Mouse (Mus musculus): ENCODE results near the gene Rras2. TPM values are rescaled to one million over a fixed set of nuclear protein-coding genes. Genes with fewer than 3 reads are reported as not detected.

Gene Rras2
- polyA plus RNA-seq, 1 experiment from 2014 or later, result 20.4 TPM

DNA sequence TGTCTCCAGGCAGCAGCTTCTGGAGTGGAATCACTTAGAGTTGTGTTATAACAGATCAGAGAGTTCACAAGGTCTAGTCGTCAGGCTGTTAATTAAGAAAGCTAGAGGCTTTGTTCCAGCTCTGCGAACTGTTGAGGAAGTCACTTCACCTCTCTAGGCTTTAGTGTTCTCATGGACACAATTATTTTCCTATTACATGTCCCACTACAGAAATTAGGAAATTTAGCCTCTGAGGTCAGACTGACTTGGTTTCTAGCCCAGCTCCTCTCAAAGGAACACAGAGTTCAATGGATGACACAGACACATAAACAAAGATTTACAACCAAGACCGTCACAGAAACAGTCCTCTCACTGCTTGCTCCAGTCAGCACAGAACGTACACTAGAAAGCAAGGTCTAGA is 31.6 kb upstream of the Rras2 start:
- WGBS, result 65% methylated on average over 4 of the region's 4 CpGs
- Histone ChIP-seq H3K36me3 (ENCODE audit: control insufficient read depth, insufficient read depth, low read length) (no peaks in the 10 kb centered on the region), H3K4me3 (ENCODE audit: low read depth, low read length) (no peak overlapping the region), H3K27ac (ENCODE audit: low read depth, low read length) (no peak overlapping the region), H3K4me1 (replicated peaks; ENCODE audit: control insufficient read depth, insufficient read depth, low read length) (no peaks in the 10 kb centered on the region), H3K4me2 (no peak overlapping the region), H3K9me3 (ENCODE audit: control insufficient read depth, low read length) (no peaks in the 10 kb centered on the region), H3K27me3 (replicated peaks; ENCODE audit: control insufficient read depth, insufficient read depth, low read length) (no peaks in the 10 kb centered on the region), H3K9ac (ENCODE audit: low read depth, low read length) (no peak overlapping the region)
- ATAC-seq (replicated peaks; ENCODE audit: low FRiP score) (no peak), DNase-seq (ENCODE audit: low spot score) (no peak)

DNA sequence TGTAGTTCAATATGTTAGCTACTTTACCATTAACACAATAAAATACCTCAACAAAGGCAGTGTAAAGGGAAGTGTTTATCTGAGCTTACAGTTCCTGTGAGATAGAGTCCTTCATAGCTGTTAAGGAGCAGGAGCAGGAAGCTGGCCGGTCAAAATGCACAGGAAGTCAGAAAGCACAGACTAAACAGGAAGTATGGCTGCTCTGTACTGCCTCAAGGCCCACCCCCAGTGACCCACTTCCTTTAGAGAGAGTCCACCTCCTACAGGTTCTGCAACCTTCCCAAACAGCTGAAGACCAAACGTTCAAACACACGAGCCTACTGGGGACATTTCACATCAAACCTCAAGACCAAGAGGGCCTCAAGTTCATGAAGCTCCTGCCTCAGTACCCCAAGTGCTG is 28.3 kb upstream of the Rras2 start:
- ATAC-seq (replicated peaks; ENCODE audit: low FRiP score), result no peak

DNA sequence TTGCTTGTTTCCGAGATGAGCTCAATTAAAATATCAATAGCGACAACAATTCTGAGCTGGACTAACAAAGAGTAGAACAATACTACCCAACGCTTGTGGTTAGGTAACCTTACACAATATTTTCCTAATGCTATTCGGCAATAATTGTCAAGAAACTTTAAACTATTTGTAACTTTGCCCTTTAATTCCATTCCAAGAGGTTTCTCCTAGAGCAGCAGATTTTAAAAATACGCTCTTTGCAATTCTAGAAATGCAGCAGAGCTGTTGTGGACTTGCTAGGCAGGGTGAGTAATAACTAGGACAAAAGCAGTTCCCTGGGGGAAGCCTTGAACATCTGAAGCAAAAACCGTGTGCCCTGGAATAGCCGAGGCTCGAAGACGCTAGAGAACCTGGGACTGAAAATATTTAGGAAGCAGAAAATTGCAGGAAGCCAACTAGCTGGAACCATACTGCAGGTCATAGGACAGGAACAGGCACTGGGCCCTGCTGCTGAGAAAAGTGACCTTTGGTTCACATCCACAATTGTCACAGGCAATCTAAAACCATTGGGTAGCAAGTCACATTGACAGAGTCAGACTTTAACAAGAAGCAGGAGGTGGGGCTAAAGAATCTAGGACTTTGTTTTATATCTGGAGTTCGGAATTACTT is 24.7 kb upstream of the Rras2 start:
- no peak overlapping the region for H3K4me2 ChIP-seq
- ATAC-seq (replicated peaks; ENCODE audit: low FRiP score) (no peak), DNase-seq (ENCODE audit: low spot score) (no peak)
- WGBS, result 83% methylated on average over 10 of the region's 10 CpGs
- no peaks in the 10 kb centered on the region for H3K4me1 ChIP-seq (replicated peaks; ENCODE audit: control insufficient read depth, insufficient read depth, low read length)
- H3K4me3 ChIP-seq (ENCODE audit: low read depth, low read length), result no peak overlapping the region
- no peaks in the 10 kb centered on the region for H3K9me3 ChIP-seq (ENCODE audit: control insufficient read depth, low read length)
- H3K27ac ChIP-seq (ENCODE audit: low read depth, low read length), result no peak overlapping the region
- H3K9ac ChIP-seq (ENCODE audit: low read depth, low read length), result no peak overlapping the region
- H3K27me3 ChIP-seq (replicated peaks; ENCODE audit: control insufficient read depth, insufficient read depth, low read length), result no peaks in the 10 kb centered on the region
- H3K36me3 ChIP-seq (ENCODE audit: control insufficient read depth, insufficient read depth, low read length), result no peaks in the 10 kb centered on the region

More for the DNA sequence above, 28.3 kb upstream of the Rras2 start:
- Histone ChIP-seq H3K9me3 (ENCODE audit: control insufficient read depth, low read length) (no peaks in the 10 kb centered on the region), H3K36me3 (ENCODE audit: control insufficient read depth, insufficient read depth, low read length) (no peaks in the 10 kb centered on the region), H3K4me1 (replicated peaks; ENCODE audit: control insufficient read depth, insufficient read depth, low read length) (no peaks in the 10 kb centered on the region), H3K4me3 (ENCODE audit: low read depth, low read length) (no peak overlapping the region), H3K9ac (ENCODE audit: low read depth, low read length) (no peak overlapping the region), H3K27ac (ENCODE audit: low read depth, low read length) (no peak overlapping the region), H3K4me2 (no peak overlapping the region), H3K27me3 (replicated peaks; ENCODE audit: control insufficient read depth, insufficient read depth, low read length) (no peaks in the 10 kb centered on the region)
- 58% methylated on average over 3 of the region's 3 CpGs for WGBS
- no peak for DNase-seq (ENCODE audit: low spot score)

- Histone ChIP-seq H3K4me3 (ENCODE audit: low read depth, low read length) (no peak overlapping the region), H3K27ac (ENCODE audit: low read depth, low read length) (no peak overlapping the region), H3K36me3 (ENCODE audit: control insufficient read depth, insufficient read depth, low read length) (no peaks in the 10 kb centered on the region), H3K9ac (ENCODE audit: low read depth, low read length) (no peak overlapping the region), H3K4me1 (replicated peaks; ENCODE audit: control insufficient read depth, insufficient read depth, low read length) (no peaks in the 10 kb centered on the region), H3K27me3 (replicated peaks; ENCODE audit: control insufficient read depth, insufficient read depth, low read length) (no peaks in the 10 kb centered on the region), H3K9me3 (ENCODE audit: control insufficient read depth, low read length) (no peaks in the 10 kb centered on the region), H3K4me2 (no peak overlapping the region)
- DNase-seq (ENCODE audit: low spot score), result no peak
- ATAC-seq (replicated peaks; ENCODE audit: low FRiP score), result no peak
- WGBS, result 69% methylated on average over 7 of the region's 7 CpGs
Measured at GRCm38 (mm10) chr7:114140026-114140425, 22.4 kb upstream of the Rras2 start.

DNA sequence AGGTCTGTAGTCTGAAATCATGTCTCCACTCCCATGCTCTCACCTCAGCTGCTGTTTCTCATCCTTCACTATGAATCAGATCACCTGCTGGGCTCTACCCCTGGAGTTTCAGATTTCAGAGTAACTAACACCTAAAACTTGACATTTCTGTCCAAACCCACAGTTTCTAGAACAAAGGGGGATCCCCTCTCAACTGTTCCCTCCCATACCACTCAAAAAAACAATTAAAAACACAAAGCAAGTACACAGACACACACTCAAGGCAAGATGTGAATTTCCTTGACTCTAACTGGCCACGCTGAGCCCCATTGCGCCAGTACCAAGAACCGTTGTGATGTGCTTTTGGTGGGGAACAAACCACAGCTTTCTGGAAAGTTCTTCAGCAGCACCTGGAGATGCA is 21.8 kb upstream of the Rras2 start:
- Histone ChIP-seq H3K4me1 (replicated peaks; ENCODE audit: control insufficient read depth, insufficient read depth, low read length) (no peaks in the 10 kb centered on the region), H3K27me3 (replicated peaks; ENCODE audit: control insufficient read depth, insufficient read depth, low read length) (no peaks in the 10 kb centered on the region), H3K4me3 (ENCODE audit: low read depth, low read length) (no peak overlapping the region), H3K36me3 (ENCODE audit: control insufficient read depth, insufficient read depth, low read length) (no peaks in the 10 kb centered on the region), H3K4me2 (no peak overlapping the region), H3K9me3 (ENCODE audit: control insufficient read depth, low read length) (no peaks in the 10 kb centered on the region), H3K27ac (ENCODE audit: low read depth, low read length) (no peak overlapping the region), H3K9ac (ENCODE audit: low read depth, low read length) (no peak overlapping the region)
- no peak for DNase-seq (ENCODE audit: low spot score)
- ATAC-seq (replicated peaks; ENCODE audit: low FRiP score), result no peak
- 92% methylated on average over 3 of the region's 3 CpGs for WGBS

- no peak overlapping the region for H3K27ac ChIP-seq (ENCODE audit: low read depth, low read length)
- no peaks in the 10 kb centered on the region for H3K36me3 ChIP-seq (ENCODE audit: control insufficient read depth, insufficient read depth, low read length)
- no peaks in the 10 kb centered on the region for H3K4me1 ChIP-seq (replicated peaks; ENCODE audit: control insufficient read depth, insufficient read depth, low read length)
- no peaks in the 10 kb centered on the region for H3K9me3 ChIP-seq (ENCODE audit: control insufficient read depth, low read length)
- H3K4me3 ChIP-seq (ENCODE audit: low read depth, low read length), result no peak overlapping the region
- H3K4me2 ChIP-seq, result no peak overlapping the region
- WGBS, result 85% methylated on average over 2 of the region's 2 CpGs
- no peak overlapping the region for H3K9ac ChIP-seq (ENCODE audit: low read depth, low read length)
- H3K27me3 ChIP-seq (replicated peaks; ENCODE audit: control insufficient read depth, insufficient read depth, low read length), result no peaks in the 10 kb centered on the region
- DNase-seq (ENCODE audit: low spot score) (no peak), ATAC-seq (replicated peaks; ENCODE audit: low FRiP score) (no peak)
Measured at GRCm38 (mm10) chr7:114138261-114138660, 20.7 kb upstream of the Rras2 start.

DNA sequence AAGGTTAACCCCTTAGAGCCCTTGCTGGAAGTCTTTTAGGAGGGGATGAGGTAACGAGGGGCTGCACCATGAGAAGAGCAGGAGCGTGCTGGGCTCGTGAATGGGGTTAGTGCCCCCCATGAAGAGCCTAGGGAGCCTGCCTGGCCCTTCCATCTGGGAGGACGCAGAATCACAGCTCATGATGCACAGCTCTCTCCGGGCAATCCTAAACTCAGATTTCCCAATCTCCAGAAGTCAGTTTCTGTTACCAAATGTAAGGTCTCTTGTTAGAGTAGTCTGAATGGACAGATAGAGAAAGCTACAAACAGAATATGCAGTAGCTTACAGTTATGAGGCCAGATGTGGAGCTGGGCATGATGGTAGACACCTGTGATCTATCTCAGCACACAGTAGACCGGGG is 17.6 kb upstream of the Rras2 start:
- no peak for ATAC-seq (replicated peaks; ENCODE audit: low FRiP score)
- 34% methylated on average over 6 of the region's 6 CpGs for WGBS
- no peaks in the 10 kb centered on the region for H3K27me3 ChIP-seq (replicated peaks; ENCODE audit: control insufficient read depth, insufficient read depth, low read length)

DNA sequence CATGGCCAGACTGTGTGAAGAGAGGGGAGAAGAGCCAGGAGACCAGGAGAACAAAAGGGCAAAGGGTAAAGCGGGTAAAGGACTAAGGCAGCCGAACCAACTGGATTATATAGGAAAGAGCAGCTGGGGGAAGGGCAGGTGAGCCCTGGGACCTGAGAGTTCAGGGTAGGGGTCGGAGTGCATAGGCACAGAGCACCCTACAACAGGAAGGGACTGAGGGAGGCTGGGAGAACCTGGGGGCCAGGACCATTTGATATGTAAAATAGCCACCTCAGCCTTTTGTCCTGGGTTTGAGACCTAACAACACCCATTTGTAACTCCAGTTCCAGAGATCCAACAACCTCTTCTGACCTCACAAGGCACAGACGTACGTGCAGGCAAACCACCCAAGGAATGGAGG is 16.4 kb upstream of the Rras2 start:
- no peaks in the 10 kb centered on the region for H3K36me3 ChIP-seq (ENCODE audit: control insufficient read depth, insufficient read depth, low read length)
- H3K4me2 ChIP-seq, result no peak overlapping the region
- no peaks in the 10 kb centered on the region for H3K27me3 ChIP-seq (replicated peaks; ENCODE audit: control insufficient read depth, insufficient read depth, low read length)
- H3K9ac ChIP-seq (ENCODE audit: low read depth, low read length), result no peak overlapping the region
- H3K4me3 ChIP-seq (ENCODE audit: low read depth, low read length), result no peak overlapping the region
- ATAC-seq (replicated peaks; ENCODE audit: low FRiP score) (no peak), DNase-seq (ENCODE audit: low spot score) (no peak)
- no peak overlapping the region for H3K27ac ChIP-seq (ENCODE audit: low read depth, low read length)
- 34% methylated on average over 4 of the region's 5 CpGs for WGBS
- no peaks in the 10 kb centered on the region for H3K4me1 ChIP-seq (replicated peaks; ENCODE audit: control insufficient read depth, insufficient read depth, low read length)
- no peaks in the 10 kb centered on the region; the same call in 1 of the 2 replicates for H3K9me3 ChIP-seq (ENCODE audit: control insufficient read depth, low read length)

More for the DNA sequence above, 17.6 kb upstream of the Rras2 start:
- no peak overlapping the region for H3K27ac ChIP-seq (ENCODE audit: low read depth, low read length)
- H3K36me3 ChIP-seq (ENCODE audit: control insufficient read depth, insufficient read depth, low read length), result no peaks in the 10 kb centered on the region
- H3K4me2 ChIP-seq, result no peak overlapping the region
- no peaks in the 10 kb centered on the region; the same call in 1 of the 2 replicates for H3K9me3 ChIP-seq (ENCODE audit: control insufficient read depth, low read length)
- DNase-seq (ENCODE audit: low spot score), result no peak
- no peak overlapping the region for H3K9ac ChIP-seq (ENCODE audit: low read depth, low read length)
- H3K4me3 ChIP-seq (ENCODE audit: low read depth, low read length), result no peak overlapping the region
- H3K4me1 ChIP-seq (replicated peaks; ENCODE audit: control insufficient read depth, insufficient read depth, low read length), result no peaks in the 10 kb centered on the region

- Histone ChIP-seq H3K9ac (ENCODE audit: low read depth, low read length) (no peak overlapping the region), H3K4me1 (replicated peaks; ENCODE audit: control insufficient read depth, insufficient read depth, low read length) (no peaks in the 10 kb centered on the region), H3K36me3 (ENCODE audit: control insufficient read depth, insufficient read depth, low read length) (no peaks in the 10 kb centered on the region), H3K4me2 (no peak overlapping the region), H3K4me3 (ENCODE audit: low read depth, low read length) (no peak overlapping the region), H3K9me3 (ENCODE audit: control insufficient read depth, low read length) (no peaks in the 10 kb centered on the region; the same call in 1 of the 2 replicates), H3K27ac (ENCODE audit: low read depth, low read length) (no peak overlapping the region), H3K27me3 (replicated peaks; ENCODE audit: control insufficient read depth, insufficient read depth, low read length) (no peaks in the 10 kb centered on the region)
- DNase-seq (ENCODE audit: low spot score) (no peak), ATAC-seq (replicated peaks; ENCODE audit: low FRiP score) (no peak)
- 61% methylated on average over 8 of the region's 8 CpGs for WGBS
Measured at GRCm38 (mm10) chr7:114132316-114132715, 14.7 kb upstream of the Rras2 start.
